Mouse (Mus musculus) left cerebral cortex, adult 6 months (tissue): Measurements from ENCODE around the gene Gabpb1. TPM values are rescaled to one million over a fixed set of nuclear protein-coding genes. Genes with fewer than 3 reads are reported as not detected.

Experiments used
- long read RNA-seq, 2 experiments: library from polyadenylated mRNA; unstranded; transcript quantifications; one replicate each; pipeline ENCODE4 v2.0.0; 2019 to 2020
- polyA plus RNA-seq: library from polyadenylated mRNA; unstranded; fragments of <200 nt; fragmentation: Nextera tagmentation; gene quantifications from 2 replicates; pipeline ENCODE4 v1.2.3, GENCODE M21; 2021

Gene Gabpb1
- polyA plus RNA-seq, result 11.1 and 11.8 TPM in 2 replicates
- long read RNA-seq, experiment 1, full-length matches to known transcripts, result 68 of 132 reads
- long read RNA-seq, experiment 1, partial matches to known transcripts, result 15 of 132 reads
- long read RNA-seq, experiment 1, other reads (novel, unspliced or antisense), result 49 of 132 reads
- long read RNA-seq, experiment 2, full-length matches to known transcripts, result 12 of 28 reads
- long read RNA-seq, experiment 2, partial matches to known transcripts, result 6 of 28 reads
- long read RNA-seq, experiment 2, other reads (novel, unspliced or antisense), result 10 of 28 reads

GRCm38 (mm10) chr2:126676122-126676515, at the start of gene Gabpb1:
Gene Gabpb1, minus strand, starts transcription at chr2:126676337.

GRCm38 (mm10) chr2:126706759-126707437, 30.8 kb upstream of the Gabpb1 start, which contains the start of gene Usp8:
Gene Usp8, plus strand, starts transcription at chr2:126707328.

DNA sequence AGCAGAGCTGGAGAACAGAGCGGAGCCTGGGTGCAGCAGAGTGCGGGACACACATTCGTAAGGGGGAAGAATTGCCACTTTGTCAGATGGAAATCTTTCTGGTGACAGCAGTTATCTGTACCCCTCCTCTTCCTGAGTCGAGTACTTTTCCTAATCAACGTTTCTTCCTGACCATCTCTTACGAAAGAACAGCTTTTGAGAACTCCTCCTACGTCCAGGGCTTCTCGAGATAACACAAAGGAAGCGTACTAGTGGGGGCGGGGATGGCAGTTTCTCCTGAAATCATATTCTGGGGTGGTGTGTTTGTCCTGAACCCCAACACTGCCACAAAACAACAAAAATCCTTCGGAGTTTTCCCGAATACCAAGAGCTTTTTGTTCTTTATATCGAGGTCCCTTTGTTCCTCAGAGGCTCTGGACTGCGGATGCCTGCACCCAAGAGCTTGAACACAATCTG, 56.9 kb downstream of the Gabpb1 start, which contains the start of gene Hdc:
TSS of gene Hdc (minus strand) at position 51 of the 456 bp plus-strand sequence.

Other genes with a start within 250 kb of the Gabpb1 start
- not detected in 2 replicates for gene Atp8b4, start 175.7 kb downstream of the Gabpb1 start, polyA plus RNA-seq
- 4.1 and 4.5 TPM in 2 replicates for gene Slc27a2, start 123.9 kb downstream of the Gabpb1 start, polyA plus RNA-seq
- 1.0 and 1.2 TPM in 2 replicates for gene Hdc, start 57.0 kb downstream of the Gabpb1 start, polyA plus RNA-seq
- gene Usp8, start 31.0 kb upstream of the Gabpb1 start, polyA plus RNA-seq, result 16.9 and 18.2 TPM in 2 replicates
- gene Usp50, start 107.1 kb upstream of the Gabpb1 start, polyA plus RNA-seq, result 1.5 TPM in 2 replicates
- 13.8 and 17.6 TPM in 2 replicates for gene Trpm7, start 199.9 kb upstream of the Gabpb1 start, polyA plus RNA-seq